Mouse (Mus musculus): Measurements from ENCODE around the gene Snapc2.
A peak's percentile ranks its signal among the peaks of the same experiment; 100 is the strongest.

Gene Snapc2

GRCm38 (mm10) chr8:4252934-4253841, at the start of gene Snapc2:
Gene Snapc2, plus strand, starts transcription at chr8:4253080.
- peak; percentile 97 for DNase-seq (ENCODE audit: inconsistent ontology term)

- DNase-seq (ENCODE audit: inconsistent ontology term) = no peak
These were observed 47.4 kb upstream of the Snapc2 start for GRCm38 (mm10) chr8:4205246-4206123.

GRCm38 (mm10) chr8:4206182-4207015, 46.5 kb upstream of the Snapc2 start:
- DNase-seq (ENCODE audit: inconsistent ontology term) = no peak

GRCm38 (mm10) chr8:4207016-4207350, 45.9 kb upstream of the Snapc2 start:
- no peak for DNase-seq (ENCODE audit: inconsistent ontology term)

- DNase-seq (ENCODE audit: inconsistent ontology term) = no peak
These were observed 41.8 kb upstream of the Snapc2 start for GRCm38 (mm10) chr8:4211097-4211496.

- peak; percentile 26 for DNase-seq (ENCODE audit: inconsistent ontology term)
These were observed 40.1 kb upstream of the Snapc2 start for GRCm38 (mm10) chr8:4212809-4213209.

- DNase-seq (ENCODE audit: inconsistent ontology term) = peak; percentile 61
These were observed 39.5 kb upstream of the Snapc2 start for GRCm38 (mm10) chr8:4213210-4214005.

- peak; percentile 38 for DNase-seq (ENCODE audit: inconsistent ontology term)
These were observed 38.6 kb upstream of the Snapc2 start for GRCm38 (mm10) chr8:4214006-4214980.

GRCm38 (mm10) chr8:4216296-4216695, 36.6 kb upstream of the Snapc2 start:
- no peak for DNase-seq (ENCODE audit: inconsistent ontology term)

GRCm38 (mm10) chr8:4216791-4217621, 35.9 kb upstream of the Snapc2 start, which contains the start of gene Prr36:
Gene Prr36, minus strand, starts transcription at chr8:4217459.
- DNase-seq (ENCODE audit: inconsistent ontology term) = peak; percentile 46

- DNase-seq (ENCODE audit: inconsistent ontology term) = no peak
These were observed 33.3 kb upstream of the Snapc2 start for GRCm38 (mm10) chr8:4219617-4220016.

- DNase-seq (ENCODE audit: inconsistent ontology term) = no peak
These were observed 30.8 kb upstream of the Snapc2 start for GRCm38 (mm10) chr8:4222059-4222458.

- no peak for DNase-seq (ENCODE audit: inconsistent ontology term)
These were observed 26.6 kb upstream of the Snapc2 start for GRCm38 (mm10) chr8:4226323-4226722.

- peak; percentile 73 for DNase-seq (ENCODE audit: inconsistent ontology term)
These were observed 26.0 kb upstream of the Snapc2 start, which contains the start of gene Lrrc8e for GRCm38 (mm10) chr8:4226739-4227347. Gene Lrrc8e, plus strand, starts transcription at chr8:4226827.

- DNase-seq (ENCODE audit: inconsistent ontology term) = no peak
These were observed 25.0 kb upstream of the Snapc2 start for GRCm38 (mm10) chr8:4227919-4228318.

GRCm38 (mm10) chr8:4229784-4230183, 23.1 kb upstream of the Snapc2 start:
- no peak for DNase-seq (ENCODE audit: inconsistent ontology term)

GRCm38 (mm10) chr8:4230612-4231351, 22.1 kb upstream of the Snapc2 start:
- no peak for DNase-seq (ENCODE audit: inconsistent ontology term)

All from Muller cell, postnatal 12 days (primary cell).